Mouse (Mus musculus): ENCODE results near the gene Abhd8.

GRCm38 (mm10) chr8:71471861-71472260 is 8.4 kb upstream of the Abhd8 start:
- TF ChIP-seq CTCF (IDR thresholded peaks at IDR 0.05; ENCODE audit: low read depth) (no peak), EP300 (IDR thresholded peaks at IDR 0.05; ENCODE audit: low read depth) (no peak)
